Mouse (Mus musculus) bone marrow, adult 2 months (tissue): Measurements from ENCODE around the gene Ubl3. TPM values are rescaled to one million over a fixed set of nuclear protein-coding genes. Genes with fewer than 3 reads are reported as not detected.

Experiments
- H3K27ac ChIP-seq: fragments of 200-500 bp; 2 replicates; pipeline ENCODE4 v1.5.1; 2012; ENCODE audit warnings: low read depth, mild to moderate bottlenecking, control low read depth, inconsistent platforms, low read length; ENCODE audit not compliant: control insufficient read depth, poor library complexity, insufficient read depth
- H3K4me1 ChIP-seq: fragments of 200-500 bp; 2 replicates; pipeline ENCODE4 v1.6.1; 2011; ENCODE audit warnings: low read length; ENCODE audit not compliant: control insufficient read depth, insufficient read depth
- H3K4me3 ChIP-seq: fragments of 200-500 bp; replicated peaks from 2 replicates; pipeline ENCODE3; 2011; ENCODE audit warnings: mild to moderate bottlenecking, low read depth, low read length, control low read depth; ENCODE audit not compliant: control insufficient read depth
- CTCF ChIP-seq: fragments of 200-500 bp; IDR thresholded peaks from 2 replicates; pipeline ENCODE4 v1.5.1; 2011; ENCODE audit warnings: low read length, control low read depth; ENCODE audit not compliant: control insufficient read depth, insufficient read depth
- POLR2A ChIP-seq: fragments of 200-500 bp; IDR thresholded peaks from 2 replicates; pipeline ENCODE4 v1.6.1; 2011; ENCODE audit warnings: low read depth, mild to moderate bottlenecking, control low read depth, low read length, borderline replicate concordance; ENCODE audit not compliant: control insufficient read depth
- WGBS: fragments of 180-500 bp; shearing (Covaris S2); methylation state at CpG from one replicate; pipeline ENCODE4 v1.1.7; 2018; 5-methylcytosine and 5-hydroxymethylcytosine counted together
- polyA plus RNA-seq: library from polyadenylated mRNA; stranded (reverse); fragments of >200 nt; gene quantifications from 2 replicates; pipeline ENCODE4 v1.2.4, GENCODE M21; 2011; ENCODE audit warnings: low replicate concordance; ENCODE audit not compliant: missing spikeins, insufficient read depth, insufficient read length

Gene Ubl3
- polyA plus RNA-seq, 1 experiment, result 31.1 TPM

DNA sequence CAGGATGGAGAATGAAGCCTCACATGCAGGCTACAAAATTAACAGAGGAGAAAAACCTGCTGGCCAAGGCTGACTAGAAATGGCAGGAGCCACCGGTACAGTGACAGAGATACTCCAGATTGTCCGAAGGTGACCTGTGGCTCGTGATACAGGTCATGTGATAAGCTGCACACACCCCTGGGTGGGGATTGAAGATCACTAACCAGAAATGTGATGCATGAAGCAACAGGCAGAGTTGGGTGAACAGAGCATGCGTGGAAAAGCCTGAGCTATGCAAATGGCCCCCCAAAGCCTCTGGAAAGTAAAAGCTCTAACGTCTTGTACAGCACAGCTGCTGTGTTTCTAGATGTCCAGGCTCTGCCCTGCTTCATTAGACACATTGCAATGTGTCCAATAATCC lies 3.9 kb upstream of the Ubl3 start:
- TF ChIP-seq CTCF, result no peak
- TF ChIP-seq POLR2A, result no peak
- Histone ChIP-seq H3K27ac (no peak overlapping the region), H3K4me3 (no peak overlapping the region), H3K4me1 (no peaks in the 10 kb centered on the region; the same call in 1 of the 2 replicates)
- WGBS, result 69% methylated on average over 5 of the region's 5 CpGs

DNA sequence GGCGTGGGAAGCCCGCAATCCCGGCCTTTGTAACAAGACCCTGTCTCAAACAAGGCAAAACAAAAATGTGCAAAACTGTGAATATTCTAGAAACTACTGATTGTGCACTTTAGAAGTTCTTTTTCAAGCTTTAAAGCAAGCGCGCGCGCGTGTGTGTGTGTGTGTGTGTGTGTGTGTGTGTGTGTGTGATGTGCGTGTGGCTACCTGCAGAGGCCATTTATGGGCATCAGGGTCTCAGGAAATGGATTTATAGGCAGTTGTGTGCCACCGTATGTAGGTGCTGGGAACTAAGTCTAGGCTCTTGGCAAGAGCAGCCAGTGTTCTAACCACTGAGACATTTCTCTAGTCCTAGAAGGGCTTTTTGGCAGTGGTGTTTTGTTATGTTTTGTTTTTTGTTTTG lies 2.6 kb upstream of the Ubl3 start:
- Histone ChIP-seq H3K27ac (no peak overlapping the region), H3K4me1 (no peaks in the 10 kb centered on the region; the same call in 1 of the 2 replicates), H3K4me3 (no peak overlapping the region)
- 82% methylated on average over 10 of the region's 10 CpGs for WGBS
- no peak for TF ChIP-seq CTCF
- no peak for TF ChIP-seq POLR2A

DNA sequence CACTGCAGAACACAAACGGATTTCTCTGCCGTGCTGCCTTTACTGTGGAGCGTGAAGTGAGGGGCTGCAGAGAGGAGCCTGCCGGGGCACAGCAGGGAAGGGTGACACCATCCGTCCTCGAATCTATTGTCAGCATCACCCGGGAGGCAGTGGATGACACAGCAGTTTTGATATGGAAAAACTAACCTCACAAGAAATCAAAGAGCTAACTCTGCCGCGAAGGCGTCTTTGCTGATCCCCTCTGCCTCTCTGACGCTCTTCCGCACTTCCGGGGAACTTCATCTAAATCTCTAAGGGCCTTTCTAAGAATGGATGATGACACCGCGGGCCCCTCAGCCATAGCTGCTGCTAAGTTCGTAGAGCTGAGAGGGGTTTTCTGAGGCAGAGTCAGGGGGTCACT lies 2.1 kb upstream of the Ubl3 start:
- no peak overlapping the region for H3K27ac ChIP-seq

DNA sequence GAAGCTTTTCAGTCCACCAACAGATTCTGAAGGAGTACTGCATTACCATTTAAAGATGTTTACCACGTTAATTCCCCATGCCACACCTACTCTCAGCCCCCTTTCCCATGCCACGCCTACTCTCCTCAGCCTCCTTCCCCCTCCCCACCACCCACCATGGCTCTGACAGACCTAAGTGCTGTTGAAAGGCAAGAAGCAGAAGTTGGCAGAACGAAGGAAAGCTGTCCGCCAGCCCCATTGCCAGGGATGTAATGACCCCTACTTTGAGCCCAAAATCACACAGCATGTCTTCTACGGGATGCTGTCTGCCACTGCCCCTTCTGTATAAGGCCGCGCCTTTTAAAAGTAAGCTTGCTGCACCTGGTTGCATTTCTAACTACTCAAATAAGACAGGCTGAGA lies 1.7 kb upstream of the Ubl3 start:
- H3K4me3 ChIP-seq, result no peak overlapping the region
- TF ChIP-seq CTCF (no peak), POLR2A (no peak)

More for the DNA sequence above, 2.1 kb upstream of the Ubl3 start:
- WGBS, result 5% methylated on average over 16 of the region's 16 CpGs
- Histone ChIP-seq H3K4me3 (no peak overlapping the region), H3K4me1 (no peaks in the 10 kb centered on the region; the same call in 1 of the 2 replicates)
- TF ChIP-seq CTCF (no peak), POLR2A (no peak)

DNA sequence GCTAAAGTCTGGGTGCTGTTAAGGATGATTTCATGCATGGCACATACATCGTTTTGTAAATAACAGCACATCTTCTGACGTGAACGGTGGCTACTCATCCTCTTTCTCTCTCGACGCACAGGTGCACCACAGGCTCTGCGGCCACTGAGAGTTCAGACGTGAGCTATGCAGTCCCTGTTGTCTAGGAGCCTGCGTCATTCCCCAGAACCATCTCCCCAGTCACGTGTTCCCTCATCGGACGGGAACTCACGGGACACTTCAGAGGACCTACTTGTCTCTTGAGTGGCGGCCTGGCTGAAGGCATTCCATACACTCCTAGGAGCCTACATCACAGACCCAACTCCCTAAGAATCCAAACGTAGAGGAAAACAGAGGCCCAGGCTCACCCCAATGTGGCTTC lies 1.1 kb upstream of the Ubl3 start:
- TF ChIP-seq POLR2A (no peak), CTCF (no peak)
- no peaks in the 10 kb centered on the region; the same call in 1 of the 2 replicates for H3K4me1 ChIP-seq
- WGBS, result 77% methylated on average over 14 of the region's 14 CpGs
- no peak overlapping the region for H3K4me3 ChIP-seq
- no peak overlapping the region for H3K27ac ChIP-seq

More for the DNA sequence above, 1.7 kb upstream of the Ubl3 start:
- no peak overlapping the region for H3K27ac ChIP-seq
- H3K4me1 ChIP-seq, result no peaks in the 10 kb centered on the region; the same call in 1 of the 2 replicates
- 17% methylated on average over 7 of the region's 7 CpGs for WGBS

DNA sequence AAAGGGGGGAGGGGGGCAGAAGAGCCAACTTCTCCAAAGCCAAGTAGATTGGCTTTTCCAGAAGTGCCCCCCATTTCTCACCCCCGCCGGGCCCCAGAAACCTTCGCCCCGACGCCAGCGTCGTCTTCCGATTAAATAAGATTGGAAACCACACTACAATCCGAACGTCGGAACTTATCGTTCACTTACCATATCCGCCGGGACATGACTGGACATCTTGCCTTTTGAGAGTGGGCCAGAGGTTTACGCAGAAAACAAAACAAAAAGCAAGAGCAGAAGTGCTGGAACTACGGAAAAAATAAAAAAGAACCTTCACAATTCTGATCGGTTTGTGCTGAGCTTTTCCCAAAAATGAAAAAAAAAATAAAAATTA lies 839 bp downstream of the Ubl3 start:
- WGBS, result under 1% methylated on average over 17 of the region's 17 CpGs
- Histone ChIP-seq H3K4me1 (peaks cover 1% of the 10 kb centered on the region; the same call in 1 of the 2 replicates), H3K4me3 (peak overlapping the region; percentile 82), H3K27ac (peak overlapping the region; percentile 97)
- TF ChIP-seq POLR2A (no peak), CTCF (no peak)

DNA sequence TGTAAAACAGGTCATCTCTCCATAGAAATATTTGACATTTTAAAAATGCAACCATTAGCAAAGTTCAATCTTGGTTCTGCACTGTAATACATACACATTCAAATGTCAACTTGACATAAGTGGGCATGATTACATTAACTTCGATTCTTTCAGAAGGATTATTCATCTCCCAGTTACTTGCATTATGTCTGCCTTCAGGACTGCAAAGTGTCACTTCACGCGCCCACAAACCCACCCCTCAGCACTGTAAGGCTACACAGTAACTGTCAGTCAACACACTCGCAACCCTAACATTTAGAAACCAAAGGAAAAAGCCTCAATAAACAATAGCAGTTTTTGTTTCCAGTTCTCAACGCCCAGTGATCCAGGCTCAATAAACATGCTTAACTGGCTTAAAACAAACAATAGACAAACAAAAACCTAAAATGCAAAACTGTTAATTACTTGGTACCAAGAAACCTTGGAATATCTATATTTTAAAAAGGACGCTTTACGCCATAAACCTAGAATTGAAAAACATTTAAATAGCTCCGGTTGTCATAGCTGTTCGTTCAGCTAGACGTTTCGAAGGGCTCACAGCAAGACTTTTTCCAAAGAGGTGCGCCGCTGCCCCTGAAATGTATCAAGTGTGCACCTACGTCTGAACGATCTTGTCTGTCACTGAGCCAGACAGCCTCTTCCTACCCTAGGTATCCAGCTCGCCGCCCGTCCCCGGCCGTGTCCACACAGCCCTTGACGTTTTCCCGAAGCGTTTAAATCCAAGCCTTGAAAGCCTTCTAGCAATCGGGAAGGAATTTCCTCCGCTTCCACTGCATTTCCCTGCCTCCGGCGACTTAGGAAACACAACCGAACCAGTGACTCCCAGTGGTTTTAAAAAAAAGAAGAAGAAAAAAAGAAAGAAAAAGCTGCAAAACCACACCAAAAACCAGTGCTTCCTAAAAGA lies 1.5 kb downstream of the Ubl3 start:
- TF ChIP-seq CTCF (no peak), POLR2A (no peak)
- peaks cover 1% of the 10 kb centered on the region; the same call in 1 of the 2 replicates for H3K4me1 ChIP-seq
- H3K4me3 ChIP-seq, result peak overlapping the region; percentile 82
- peak overlapping the region; percentile 32 for H3K27ac ChIP-seq
- under 1% methylated on average over 28 of the region's 28 CpGs for WGBS

DNA sequence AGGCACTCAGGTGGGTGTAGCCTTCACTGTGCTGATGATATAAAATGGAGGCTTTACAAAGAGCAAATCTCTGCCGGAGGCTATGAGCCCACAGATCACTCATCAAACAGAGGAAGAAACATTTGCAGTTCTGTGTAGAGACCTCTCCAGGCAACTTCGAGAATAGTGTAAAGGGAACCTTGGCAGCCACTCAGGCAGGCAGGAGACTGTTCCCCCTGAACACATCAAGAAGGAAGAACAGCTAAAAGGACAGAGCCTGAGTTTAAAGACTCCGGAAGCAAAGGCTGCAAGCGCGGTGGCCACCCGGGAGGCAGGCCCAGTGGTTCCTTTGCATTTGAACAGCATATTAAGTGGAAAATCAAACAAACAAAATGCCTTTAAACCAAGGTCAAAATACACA lies 2.2 kb downstream of the Ubl3 start:
- peak overlapping the region; percentile 56 for H3K4me3 ChIP-seq
- TF ChIP-seq POLR2A, result no peak
- peaks cover 1% of the 10 kb centered on the region; the same call in 1 of the 2 replicates for H3K4me1 ChIP-seq
- WGBS, result 1% methylated on average over 6 of the region's 6 CpGs
- no peak overlapping the region; the same call in 1 of the 2 replicates for H3K27ac ChIP-seq

DNA sequence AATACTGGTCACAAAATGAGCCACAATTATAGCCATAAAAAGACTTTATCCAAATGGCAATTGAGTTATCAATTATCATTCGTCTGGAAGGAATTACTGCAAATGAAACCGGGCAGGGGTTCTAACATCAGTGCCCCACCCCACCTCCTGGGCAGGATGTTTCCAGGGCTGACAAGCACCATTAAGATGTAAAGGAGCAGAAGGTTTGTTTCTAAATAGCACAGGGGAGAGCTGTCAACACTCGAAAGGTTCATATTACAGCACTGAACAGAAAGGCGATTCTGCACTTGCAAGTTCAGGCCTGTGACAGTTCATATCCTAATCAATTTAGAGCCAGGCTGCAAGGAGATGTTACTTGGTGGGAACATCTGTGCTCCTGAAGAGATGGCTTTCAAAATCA lies 3.3 kb downstream of the Ubl3 start:
- no peak overlapping the region for H3K4me3 ChIP-seq
- no peak overlapping the region for H3K27ac ChIP-seq
- peaks cover 1% of the 10 kb centered on the region; the same call in 1 of the 2 replicates for H3K4me1 ChIP-seq
- 84% methylated on average over 4 of the region's 4 CpGs for WGBS
- TF ChIP-seq POLR2A, result no peak
- no peak for TF ChIP-seq CTCF
